Mouse (Mus musculus): Measurements from ENCODE around the gene Lemd1. TPM values are rescaled to one million over a fixed set of nuclear protein-coding genes. Genes with fewer than 3 reads are reported as not detected.
"Not testable (repeated sequence)": the region's sequence is repeated elsewhere in the genome, so short reads cannot be mapped to it uniquely, and the experiment has no call there.

Lemd1 gene
- polyA plus RNA-seq, 1 experiment from 2014 or later = not detected

GRCm38 (mm10) chr1:132153086-132153690 is 38.0 kb upstream of the Lemd1 start:
- H3K36me3 ChIP-seq = no peaks in the 10 kb centered on the region
- peak overlapping the region; percentile 0; the same call in 1 of the 2 replicates for H3K4me2 ChIP-seq
- H3K27me3 ChIP-seq (replicated peaks) = peaks cover 6% of the 10 kb centered on the region
- H3K4me3 ChIP-seq = no peak overlapping the region
- no peak for ATAC-seq (ENCODE audit: insufficient number of reproducible peaks, low FRiP score)
- 43% methylated on average over 15 of the region's 15 CpGs for WGBS
- H3K9me3 ChIP-seq (replicated peaks) = no peaks in the 10 kb centered on the region
- H3K9ac ChIP-seq = no peak overlapping the region
- peaks cover 51% of the 10 kb centered on the region for H3K4me1 ChIP-seq (replicated peaks)
- no peak overlapping the region for H3K27ac ChIP-seq (ENCODE audit: poor library complexity, severe bottlenecking)

GRCm38 (mm10) chr1:132153691-132154090 is 37.5 kb upstream of the Lemd1 start:
- no peak for ATAC-seq (ENCODE audit: insufficient number of reproducible peaks, low FRiP score)
- Histone ChIP-seq H3K4me2 (peak overlapping the region; percentile 0; the same call in 1 of the 2 replicates), H3K9ac (no peak overlapping the region), H3K4me1 (replicated peaks) (peaks cover 51% of the 10 kb centered on the region), H3K27ac (ENCODE audit: poor library complexity, severe bottlenecking) (no peak overlapping the region), H3K36me3 (no peaks in the 10 kb centered on the region), H3K9me3 (replicated peaks) (no peaks in the 10 kb centered on the region), H3K4me3 (no peak overlapping the region), H3K27me3 (replicated peaks) (peaks cover 11% of the 10 kb centered on the region)
- 8% methylated on average over 8 of the region's 8 CpGs for WGBS

- ATAC-seq (ENCODE audit: insufficient number of reproducible peaks, low FRiP score) = no peak
- Histone ChIP-seq H3K9me3 (replicated peaks) (no peaks in the 10 kb centered on the region), H3K9ac (no peak overlapping the region), H3K27me3 (replicated peaks) (peaks cover 28% of the 10 kb centered on the region), H3K27ac (ENCODE audit: poor library complexity, severe bottlenecking) (no peak overlapping the region), H3K36me3 (no peaks in the 10 kb centered on the region), H3K4me1 (replicated peaks) (peaks cover 41% of the 10 kb centered on the region), H3K4me2 (0 out of 2 replicates have a peak overlapping the region, but pooled peaks have one; percentile 20), H3K4me3 (no peak overlapping the region)
- 10% methylated on average over 6 of the region's 6 CpGs for WGBS
Measured at GRCm38 (mm10) chr1:132155737-132156136, 35.5 kb upstream of the Lemd1 start.

- H3K4me3 ChIP-seq = no peak overlapping the region
- ATAC-seq (ENCODE audit: insufficient number of reproducible peaks, low FRiP score) = peak; percentile 39; the same call in 1 of the 2 replicates
- peaks cover 27% of the 10 kb centered on the region for H3K4me1 ChIP-seq (replicated peaks)
- H3K27me3 ChIP-seq (replicated peaks) = peaks cover 36% of the 10 kb centered on the region
- H3K9ac ChIP-seq = 0 out of 2 replicates have a peak overlapping the region, but pooled peaks have one; percentile 4
- H3K9me3 ChIP-seq (replicated peaks) = no peaks in the 10 kb centered on the region
- peak overlapping the region; percentile 28; the same call in 1 of the 2 replicates for H3K4me2 ChIP-seq
- WGBS = 22% methylated on average over 14 of the region's 14 CpGs
- H3K27ac ChIP-seq (ENCODE audit: poor library complexity, severe bottlenecking) = no peak overlapping the region
- no peaks in the 10 kb centered on the region for H3K36me3 ChIP-seq
Measured at GRCm38 (mm10) chr1:132157016-132157781, 34.0 kb upstream of the Lemd1 start.

GRCm38 (mm10) chr1:132157808-132158207 is 33.4 kb upstream of the Lemd1 start:
- ATAC-seq (ENCODE audit: insufficient number of reproducible peaks, low FRiP score) = no peak
- 0 out of 2 replicates have a peak overlapping the region, but pooled peaks have one; percentile 4 for H3K9ac ChIP-seq
- no peak overlapping the region for H3K27ac ChIP-seq (ENCODE audit: poor library complexity, severe bottlenecking)
- H3K4me2 ChIP-seq = peak overlapping the region; percentile 28; the same call in 1 of the 2 replicates
- peaks cover 36% of the 10 kb centered on the region for H3K27me3 ChIP-seq (replicated peaks)
- H3K9me3 ChIP-seq (replicated peaks) = no peaks in the 10 kb centered on the region
- H3K36me3 ChIP-seq = no peaks in the 10 kb centered on the region
- no peak overlapping the region for H3K4me3 ChIP-seq
- WGBS = 16% methylated on average over 7 of the region's 7 CpGs
- peaks cover 21% of the 10 kb centered on the region for H3K4me1 ChIP-seq (replicated peaks)

GRCm38 (mm10) chr1:132158741-132159140 is 32.5 kb upstream of the Lemd1 start:
- 28% methylated on average over 2 of the region's 2 CpGs for WGBS
- ATAC-seq (ENCODE audit: insufficient number of reproducible peaks, low FRiP score) = no peak
- peaks cover 12% of the 10 kb centered on the region for H3K4me1 ChIP-seq (replicated peaks)

GRCm38 (mm10) chr1:132159681-132160080 is 31.6 kb upstream of the Lemd1 start:
- Histone ChIP-seq H3K9me3 (replicated peaks) (no peaks in the 10 kb centered on the region), H3K4me2 (no peak overlapping the region), H3K9ac (no peak overlapping the region), H3K36me3 (no peaks in the 10 kb centered on the region), H3K27ac (ENCODE audit: poor library complexity, severe bottlenecking) (no peak overlapping the region), H3K4me3 (no peak overlapping the region), H3K27me3 (replicated peaks) (peaks cover 52% of the 10 kb centered on the region), H3K4me1 (replicated peaks) (peaks cover 9% of the 10 kb centered on the region; the same call in 1 of the 2 replicates)
- no peak for ATAC-seq (ENCODE audit: insufficient number of reproducible peaks, low FRiP score)
- WGBS = 67% methylated on average over 4 of the region's 4 CpGs

More at GRCm38 (mm10) chr1:132158741-132159140, 32.5 kb upstream of the Lemd1 start:
- Histone ChIP-seq H3K4me2 (no peak overlapping the region), H3K27me3 (replicated peaks) (peaks cover 45% of the 10 kb centered on the region), H3K27ac (ENCODE audit: poor library complexity, severe bottlenecking) (no peak overlapping the region), H3K9ac (no peak overlapping the region), H3K4me3 (no peak overlapping the region), H3K9me3 (replicated peaks) (no peaks in the 10 kb centered on the region), H3K36me3 (no peaks in the 10 kb centered on the region)

GRCm38 (mm10) chr1:132161211-132161880 is 29.9 kb upstream of the Lemd1 start:
- H3K27ac ChIP-seq (ENCODE audit: poor library complexity, severe bottlenecking) = no peak overlapping the region

GRCm38 (mm10) chr1:132162618-132163017 is 28.6 kb upstream of the Lemd1 start:
- H3K9me3 ChIP-seq (replicated peaks); H3K36me3 ChIP-seq; H3K4me1 ChIP-seq (replicated peaks); H3K9ac ChIP-seq; H3K4me2 ChIP-seq; H3K27ac ChIP-seq (ENCODE audit: poor library complexity, severe bottlenecking); H3K4me3 ChIP-seq; ATAC-seq (ENCODE audit: insufficient number of reproducible peaks, low FRiP score): not testable (repeated sequence)
- peaks cover 52% of the 10 kb centered on the region for H3K27me3 ChIP-seq (replicated peaks)
- 45% methylated on average over 9 of the region's 9 CpGs for WGBS

More at GRCm38 (mm10) chr1:132161211-132161880, 29.9 kb upstream of the Lemd1 start:
- Histone ChIP-seq H3K27me3 (replicated peaks) (peaks cover 52% of the 10 kb centered on the region), H3K4me3 (no peak overlapping the region), H3K36me3 (no peaks in the 10 kb centered on the region), H3K4me2 (no peak overlapping the region), H3K9ac (no peak overlapping the region), H3K4me1 (replicated peaks) (peaks cover 9% of the 10 kb centered on the region; the same call in 1 of the 2 replicates), H3K9me3 (replicated peaks) (no peaks in the 10 kb centered on the region)
- 59% methylated on average over 7 of the region's 7 CpGs for WGBS
- no peak for ATAC-seq (ENCODE audit: insufficient number of reproducible peaks, low FRiP score)

GRCm38 (mm10) chr1:132164780-132165518 is 26.3 kb upstream of the Lemd1 start:
- no peak for ATAC-seq (ENCODE audit: insufficient number of reproducible peaks, low FRiP score)
- WGBS = 19% methylated on average over 13 of the region's 13 CpGs
- no peak overlapping the region for H3K4me3 ChIP-seq
- no peak overlapping the region for H3K9ac ChIP-seq
- no peaks in the 10 kb centered on the region for H3K9me3 ChIP-seq (replicated peaks)
- no peak overlapping the region for H3K4me2 ChIP-seq
- H3K36me3 ChIP-seq = no peaks in the 10 kb centered on the region
- no peak overlapping the region for H3K27ac ChIP-seq (ENCODE audit: poor library complexity, severe bottlenecking)
- peaks cover 12% of the 10 kb centered on the region for H3K4me1 ChIP-seq (replicated peaks)
- H3K27me3 ChIP-seq (replicated peaks) = peaks cover 38% of the 10 kb centered on the region

Data from heart, embryonic 12.5 days (tissue).